Mouse (Mus musculus) right cerebral cortex, postnatal 10 days (tissue): ENCODE results near the gene Sowahd.
"Not testable (repeated sequence)": the region's sequence is repeated elsewhere in the genome, so short reads cannot be mapped to it uniquely, and the experiment has no call there.

Source experiments
- DNase-seq, 2 experiments: peaks; one replicate each; pipeline ENCODE4 v3.0.0; 2021; ENCODE audit warnings: low spot score in 2 of 2

Sowahd gene

DNA sequence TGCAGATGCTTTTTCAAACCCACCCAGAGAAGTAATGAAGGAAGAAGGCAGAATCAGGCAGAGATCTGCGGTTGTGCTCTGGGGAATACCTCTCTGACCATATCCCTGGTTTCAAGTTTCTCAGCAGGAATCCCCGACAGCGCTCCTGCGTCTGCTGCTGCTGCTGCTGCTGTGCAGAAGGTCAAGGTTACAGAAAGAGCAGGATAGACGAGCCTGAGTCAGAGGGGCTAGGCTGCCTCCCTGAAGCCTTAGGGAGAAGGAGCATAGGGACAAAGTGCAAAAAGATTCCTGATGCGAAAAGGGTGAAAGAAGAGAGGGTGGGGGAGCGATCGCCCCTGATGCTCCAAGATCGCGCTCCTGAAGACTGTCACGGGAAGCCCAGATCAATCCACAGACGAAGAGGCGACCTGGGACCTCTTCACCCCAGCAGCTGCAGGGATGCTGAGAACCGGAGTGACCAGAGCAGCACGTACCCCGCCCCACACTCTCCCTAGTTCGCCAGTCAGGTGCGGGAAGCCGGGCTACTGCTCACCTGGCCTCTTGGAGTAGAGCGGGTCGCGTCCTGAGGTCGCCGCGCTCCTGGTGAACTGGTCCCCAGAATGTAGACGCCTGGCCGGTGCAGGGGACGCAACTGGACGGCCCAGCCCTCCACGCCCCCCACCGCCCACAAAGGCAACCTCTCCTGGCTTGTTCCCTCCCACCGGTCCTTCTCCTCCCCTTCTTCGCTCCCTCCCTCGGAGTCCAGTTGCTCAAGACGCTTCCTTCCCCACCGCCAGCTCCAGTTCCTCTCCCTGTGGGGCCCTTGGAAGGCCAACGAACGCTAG, at the start of gene Sowahd:
Sowahd (plus strand) TSS at position 780 of the 824 bp plus-strand sequence.
- no peak for DNase-seq

DNA sequence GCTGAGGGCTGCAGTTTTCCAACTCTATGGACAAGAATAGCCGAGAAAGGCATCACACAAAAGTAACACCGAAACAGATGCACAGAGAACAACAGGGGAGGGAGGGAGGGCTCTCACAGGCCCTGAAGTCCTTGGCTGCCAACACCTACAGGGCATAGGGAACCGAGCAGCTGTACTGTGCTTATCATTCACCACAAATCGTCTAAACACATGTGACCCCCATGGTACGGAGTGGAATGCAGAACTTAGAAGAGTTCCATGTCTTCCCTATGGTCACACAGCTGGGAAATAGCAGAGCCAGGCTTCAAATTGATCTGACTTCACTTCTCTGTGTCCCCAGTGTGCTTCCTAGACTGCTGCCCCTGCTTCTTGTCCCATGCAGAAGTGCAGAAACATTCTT, 34.8 kb upstream of the Sowahd start:
- DNase-seq, result no peak

DNA sequence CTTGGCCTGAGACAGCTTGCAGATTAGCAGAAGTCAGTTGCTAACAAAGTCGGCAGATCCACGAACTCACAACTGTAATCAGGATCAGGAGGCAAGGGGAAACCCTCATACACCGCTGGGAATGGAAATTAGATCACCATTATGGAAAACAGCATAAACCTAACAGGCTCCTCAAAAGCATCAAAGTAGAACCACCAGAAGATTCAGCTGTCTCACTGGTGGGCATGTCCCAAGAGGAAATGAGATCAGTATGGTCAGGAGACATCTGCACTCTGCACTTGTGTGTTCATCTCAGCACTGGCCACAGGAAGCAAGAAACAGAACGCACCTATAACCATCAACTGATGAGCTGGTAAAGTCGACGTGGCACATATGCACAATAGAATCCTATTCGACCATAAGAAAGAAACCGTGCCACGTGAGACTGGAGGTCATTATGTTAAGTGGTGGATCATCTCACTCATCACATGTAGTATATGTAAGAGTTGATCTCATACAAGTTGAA, 30.4 kb upstream of the Sowahd start:
- DNase-seq, result no peak

DNA sequence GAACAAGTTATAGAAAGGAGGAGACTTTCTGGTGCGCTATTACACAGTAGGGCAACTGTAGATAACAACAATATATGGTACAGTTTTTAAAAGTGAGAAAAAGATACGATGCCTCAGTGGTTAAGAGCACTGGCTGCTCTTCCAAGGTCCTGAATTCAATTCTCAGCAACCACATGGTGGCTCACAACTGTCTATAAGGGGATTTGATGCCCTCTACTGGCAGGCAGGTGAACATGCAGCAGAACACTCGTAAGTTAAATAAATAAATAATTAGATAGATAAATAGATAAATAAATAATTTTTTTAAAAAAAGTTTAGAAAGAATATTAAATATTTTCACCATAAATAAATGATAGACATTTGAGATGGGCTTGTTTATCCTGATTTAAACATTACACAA, 29.6 kb upstream of the Sowahd start:
- no peak for DNase-seq

DNA sequence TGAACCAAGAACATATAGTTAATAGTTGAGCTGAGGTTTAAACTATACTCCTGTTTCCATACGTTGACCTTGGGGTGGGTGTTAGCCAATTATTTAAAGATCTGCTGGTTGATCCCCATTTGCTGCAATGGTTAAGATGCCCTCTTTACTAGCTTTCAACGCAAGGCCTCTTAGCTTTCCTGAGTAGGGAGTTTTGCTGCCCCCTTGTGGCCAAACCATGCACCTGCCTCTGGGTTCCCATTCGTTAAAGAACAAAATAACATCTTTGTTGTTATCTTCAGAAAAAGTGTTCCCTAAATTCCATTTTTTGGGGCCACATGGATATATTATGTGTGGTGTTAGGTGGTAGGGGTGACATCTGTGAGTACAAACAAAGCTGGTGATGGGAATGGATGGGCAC, 26.0 kb upstream of the Sowahd start:
- DNase-seq, result peak; percentile 40 to 70

DNA sequence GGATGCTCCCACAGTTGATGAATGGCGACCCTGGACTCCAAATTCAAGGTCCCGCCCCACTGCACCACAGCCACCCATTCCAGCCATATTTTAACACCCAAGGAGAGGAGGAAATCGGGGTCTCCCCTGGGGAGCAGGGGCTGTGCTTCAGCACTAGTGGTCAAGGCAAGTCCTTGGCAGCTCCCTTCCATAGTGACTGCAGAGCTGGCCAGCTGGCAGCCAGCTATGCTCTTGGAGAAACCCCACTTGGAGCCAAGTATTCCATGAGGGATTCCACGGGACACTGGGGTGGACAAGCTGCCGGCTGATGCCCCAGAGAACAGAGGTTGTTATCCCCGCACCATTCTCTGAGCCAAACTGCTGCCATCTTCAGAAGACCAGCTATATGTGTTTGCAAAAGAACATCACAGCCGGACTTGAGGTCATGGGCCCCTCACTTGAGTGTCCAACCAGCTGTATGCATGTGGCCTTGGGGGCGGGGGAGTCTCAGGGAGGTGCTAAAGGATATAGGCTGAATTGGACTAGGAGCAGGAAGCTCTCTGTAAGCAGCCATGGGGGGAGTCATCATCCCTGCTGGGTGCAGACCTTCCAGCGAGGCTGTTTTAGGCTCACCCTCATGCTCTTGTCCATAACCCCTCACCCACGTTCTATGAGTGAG, 24.9 kb upstream of the Sowahd start:
- DNase-seq, result peak; percentile 18 to 23

DNA sequence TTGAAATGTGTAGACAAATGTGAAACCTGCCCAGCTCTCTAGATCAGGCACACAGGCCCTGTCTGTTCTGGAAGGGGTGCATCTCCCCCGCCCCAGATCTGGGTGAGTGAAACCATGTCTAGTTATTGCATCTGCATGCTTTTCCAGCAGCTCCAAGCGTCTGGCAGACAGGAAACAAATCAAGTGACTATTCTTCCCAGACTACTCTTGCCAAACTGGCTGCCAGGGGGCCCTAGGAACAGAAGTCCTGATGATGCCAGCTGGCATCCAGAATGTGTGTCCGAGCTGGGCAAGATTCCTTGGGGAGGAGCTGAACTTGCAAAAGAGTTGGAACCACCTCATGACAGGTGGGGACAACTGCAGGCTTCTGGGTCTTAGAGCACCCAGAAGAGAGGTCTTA, 20.3 kb upstream of the Sowahd start:
- peak; percentile 64 to 68 for DNase-seq

DNA sequence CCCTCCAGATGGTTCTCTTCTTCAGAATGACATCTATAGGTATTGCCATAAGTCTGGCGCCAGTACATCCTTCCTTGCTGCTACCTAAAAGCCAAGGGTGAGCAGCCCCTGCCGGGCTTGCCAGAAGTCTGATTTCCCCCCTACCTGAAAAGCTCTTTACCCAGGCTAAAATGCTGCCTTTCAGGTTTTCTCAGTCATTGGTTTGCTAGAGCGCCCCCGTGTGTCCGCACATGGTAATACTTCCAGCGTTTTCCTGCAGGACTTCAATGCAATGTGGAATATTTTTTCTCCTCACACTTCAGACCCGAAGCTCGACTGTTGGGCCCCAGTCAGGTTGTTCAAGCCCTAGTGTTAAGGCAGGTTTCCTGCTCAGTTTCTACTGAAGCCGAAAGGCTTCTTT, 5.9 kb upstream of the Sowahd start:
- DNase-seq, result peak; percentile 37 to 76

DNA sequence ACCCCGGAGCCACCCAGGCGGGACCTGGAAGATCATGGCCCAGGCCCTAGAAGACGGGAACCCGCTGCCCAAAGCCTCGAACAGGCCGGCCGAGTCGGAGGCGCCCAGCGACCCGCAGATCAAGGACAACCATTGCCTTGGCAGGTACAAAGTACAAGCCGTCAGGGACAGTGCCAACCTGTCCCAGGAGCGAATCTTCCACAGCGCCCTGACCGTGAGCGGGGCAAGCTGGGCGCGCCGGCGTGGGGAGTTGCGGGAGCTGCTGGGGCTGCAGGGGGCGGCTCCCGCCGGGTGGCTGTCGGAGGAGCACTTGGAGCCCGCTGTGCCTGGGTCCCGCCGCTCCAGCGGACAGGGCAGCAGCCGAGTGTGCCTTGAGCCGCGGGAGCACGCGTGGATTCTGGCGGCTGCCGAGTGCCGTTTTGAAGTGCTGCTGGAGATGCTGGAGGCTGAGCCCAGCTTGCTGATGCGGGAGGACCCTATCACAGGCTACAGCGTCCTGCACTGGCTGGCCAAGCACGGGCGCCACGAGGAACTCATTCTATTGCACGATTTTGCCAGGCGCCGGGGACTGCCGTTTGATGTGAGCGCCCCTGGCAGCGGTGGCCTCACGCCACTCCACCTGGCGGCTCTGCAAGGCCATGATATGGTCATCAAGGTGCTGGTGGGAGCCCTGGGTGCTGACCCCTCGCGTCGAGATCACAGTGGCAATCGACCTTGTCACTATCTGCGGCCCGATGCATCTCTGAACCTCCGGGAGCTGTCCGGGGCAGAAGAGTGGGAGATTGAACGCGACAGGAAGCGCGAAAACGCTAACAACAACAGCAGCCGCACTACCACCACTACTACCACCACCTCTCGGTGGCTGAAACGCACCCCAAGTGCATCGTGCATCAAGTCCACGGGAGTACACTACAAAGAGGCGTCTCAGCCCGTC, 512 bp downstream of the Sowahd start:
- peak; percentile 18 to 19 for DNase-seq

DNA sequence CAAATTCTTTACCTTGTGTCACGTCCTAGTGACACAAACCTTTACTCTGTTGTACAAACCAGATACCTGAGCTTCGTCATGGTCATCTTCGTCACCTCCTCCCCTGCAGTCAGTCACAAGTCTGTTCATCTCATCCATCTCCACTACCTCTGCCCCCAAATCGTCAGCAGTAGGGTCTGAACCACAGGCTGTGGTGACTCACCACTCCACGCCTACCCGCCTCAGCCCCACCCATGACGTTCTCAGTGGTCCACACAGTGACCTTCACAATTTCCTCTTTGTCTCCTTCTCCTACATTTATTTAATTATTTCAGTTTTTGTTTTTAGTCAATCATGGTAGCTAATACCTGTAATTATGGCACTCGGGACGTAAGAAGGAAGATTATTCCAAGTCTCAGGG, 15.3 kb downstream of the Sowahd start:
- no peak for DNase-seq

DNA sequence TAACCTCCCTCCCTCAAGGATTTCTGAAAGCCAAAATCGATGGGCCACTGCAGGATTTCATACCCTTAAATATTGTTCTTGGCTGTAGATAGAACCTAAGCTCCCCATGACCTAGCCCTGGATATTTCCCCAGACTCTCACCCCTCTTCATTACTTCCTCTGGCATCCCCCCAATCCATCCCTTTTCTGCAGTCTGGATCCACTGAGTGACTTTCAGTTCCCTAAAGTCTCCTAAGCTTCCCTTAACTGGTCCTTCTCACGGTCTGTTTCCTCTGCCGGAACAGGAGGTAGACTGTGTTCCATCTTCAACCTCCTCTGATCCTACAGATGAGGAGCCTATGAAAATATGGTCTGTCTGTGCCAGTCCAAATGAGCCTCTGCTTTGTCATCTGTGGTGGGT, 18.7 kb downstream of the Sowahd start:
- no peak for DNase-seq

DNA sequence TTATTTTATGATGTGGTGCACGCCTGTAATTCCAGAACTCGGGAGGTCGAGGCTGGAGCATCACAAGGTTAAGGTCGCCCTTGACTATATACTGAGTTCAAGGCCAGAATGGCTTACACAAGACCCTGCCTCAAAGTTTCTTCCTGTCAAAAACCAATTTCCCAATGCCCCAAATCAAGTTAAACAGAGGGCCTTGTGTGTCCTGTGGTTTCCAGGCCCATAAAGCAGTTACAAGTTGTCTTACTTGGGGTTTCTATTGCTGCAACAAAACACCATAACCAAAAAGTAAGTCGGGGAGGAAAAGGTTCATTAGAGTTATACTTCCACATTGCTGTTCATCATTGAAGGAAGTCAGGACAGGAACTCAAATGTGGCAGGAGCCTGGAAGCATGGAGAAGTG, 20.1 kb downstream of the Sowahd start:
- DNase-seq, result no peak

DNA sequence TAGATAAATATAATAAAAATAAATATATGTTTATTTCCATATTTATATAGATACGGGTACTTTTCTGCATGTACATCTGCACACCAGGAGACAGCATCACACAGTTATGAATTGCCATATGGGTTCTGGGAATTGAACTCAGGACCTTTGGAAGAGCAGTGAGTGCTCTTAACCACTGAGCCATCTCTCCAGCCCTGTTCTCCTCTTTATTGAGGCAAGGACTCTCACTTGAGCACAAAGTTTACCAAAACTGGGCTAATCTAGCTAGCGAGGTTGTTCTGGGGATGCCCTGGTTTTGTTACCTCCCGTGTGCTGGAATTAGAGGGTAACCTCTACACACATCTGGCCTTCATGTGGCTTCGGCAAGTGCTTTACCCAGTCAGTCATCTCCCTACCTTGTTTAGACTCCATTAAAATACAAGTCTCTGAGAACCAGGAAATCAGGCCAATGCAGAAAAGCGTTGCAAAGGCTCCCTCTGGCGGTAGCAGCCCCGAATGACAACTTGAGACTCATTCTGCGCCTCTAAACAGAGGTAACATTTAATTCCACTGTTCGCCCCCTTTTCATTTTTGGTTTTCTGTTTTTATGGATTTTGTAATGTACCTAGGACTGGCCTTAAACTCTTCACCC, 25.7 kb downstream of the Sowahd start:
- DNase-seq, result peak; percentile 53 to 70

DNA sequence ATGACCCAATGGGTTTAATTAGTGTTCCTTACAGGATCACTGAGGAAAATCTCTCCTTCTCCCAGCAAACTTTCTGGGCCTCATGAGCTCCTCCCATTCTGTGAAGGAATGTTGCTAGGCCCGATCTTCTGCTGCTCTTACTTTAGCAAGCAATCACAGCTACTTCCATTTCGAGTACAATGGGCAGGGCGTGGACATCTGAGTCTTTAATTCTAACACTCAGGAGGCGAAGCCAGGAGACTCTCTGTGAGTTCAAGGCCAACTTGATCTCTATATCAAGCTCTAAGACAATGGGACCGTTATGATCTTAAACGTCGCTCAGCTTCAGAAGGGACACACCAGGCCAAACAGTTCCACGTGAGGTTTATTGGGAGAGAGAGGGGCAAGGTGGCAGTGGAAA, 28.0 kb downstream of the Sowahd start:
- DNase-seq, result no peak

DNA sequence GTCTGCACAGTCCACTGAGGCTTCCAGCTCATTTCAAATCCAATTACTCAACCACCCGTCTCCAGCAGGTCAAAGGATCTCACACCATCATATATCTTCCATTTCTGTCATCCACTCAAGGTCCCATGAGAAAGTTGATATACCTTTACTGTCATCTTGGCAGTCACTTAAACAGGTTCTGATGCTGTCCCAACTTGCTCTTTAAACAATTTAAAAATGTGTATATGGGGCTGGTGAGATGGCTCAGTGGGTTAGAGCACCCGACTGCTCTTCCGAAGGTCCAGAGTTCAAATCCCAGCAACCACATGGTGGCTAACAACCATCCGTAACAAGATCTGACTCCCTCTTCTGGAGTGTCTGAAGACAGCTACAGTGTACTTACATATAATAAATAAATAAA, 31.7 kb downstream of the Sowahd start:
- not testable (repeated sequence) for DNase-seq

DNA sequence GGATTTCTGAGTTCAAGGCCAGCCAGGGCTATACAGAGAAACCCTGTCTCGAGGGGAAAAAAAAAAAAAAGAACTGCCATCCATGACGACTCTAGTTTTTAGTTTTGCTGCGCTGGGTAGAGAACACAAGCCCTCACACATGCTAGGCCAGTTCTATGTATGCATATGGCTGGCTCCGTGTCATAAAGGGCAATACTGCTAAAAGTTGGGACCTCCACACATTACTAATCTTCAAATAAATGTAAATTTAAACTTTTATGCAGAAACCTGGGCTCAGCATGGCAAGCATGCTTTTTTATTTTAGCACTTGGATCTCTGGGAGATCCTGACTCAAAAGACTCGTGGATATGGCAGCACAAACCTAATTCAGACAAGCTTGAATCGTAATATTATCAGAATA, 32.5 kb downstream of the Sowahd start:
- DNase-seq, result no peak

DNA sequence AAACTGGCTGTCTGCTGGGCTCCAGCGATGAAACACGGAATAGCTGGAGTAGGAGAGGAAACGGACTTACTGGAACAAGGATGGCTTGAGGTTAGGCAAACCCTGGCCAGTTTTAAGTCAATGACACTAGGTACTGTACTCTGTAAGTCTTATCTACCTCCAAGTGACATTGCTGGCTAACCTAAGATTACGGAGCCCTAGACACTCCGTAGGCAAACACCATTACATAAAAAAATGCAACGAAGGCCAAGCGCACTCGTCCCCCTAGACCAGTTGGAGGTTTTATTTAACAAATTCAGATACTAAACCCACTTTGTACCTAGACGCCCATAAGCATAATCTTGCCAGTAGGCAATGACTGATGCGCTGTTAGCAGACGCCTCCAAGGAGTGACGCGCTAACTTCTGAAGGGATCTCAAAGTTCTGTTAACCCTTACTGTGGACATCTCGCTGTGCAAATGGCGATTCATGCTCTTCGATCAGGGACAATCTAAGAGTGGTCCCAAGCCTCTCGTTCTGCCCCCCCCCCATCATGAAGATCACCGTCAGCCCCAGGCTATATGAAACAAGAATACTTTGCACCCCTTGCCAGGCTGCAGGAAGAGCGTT, 35.8 kb downstream of the Sowahd start:
- peak in 1 of 2 experiments; percentile 49 for DNase-seq

DNA sequence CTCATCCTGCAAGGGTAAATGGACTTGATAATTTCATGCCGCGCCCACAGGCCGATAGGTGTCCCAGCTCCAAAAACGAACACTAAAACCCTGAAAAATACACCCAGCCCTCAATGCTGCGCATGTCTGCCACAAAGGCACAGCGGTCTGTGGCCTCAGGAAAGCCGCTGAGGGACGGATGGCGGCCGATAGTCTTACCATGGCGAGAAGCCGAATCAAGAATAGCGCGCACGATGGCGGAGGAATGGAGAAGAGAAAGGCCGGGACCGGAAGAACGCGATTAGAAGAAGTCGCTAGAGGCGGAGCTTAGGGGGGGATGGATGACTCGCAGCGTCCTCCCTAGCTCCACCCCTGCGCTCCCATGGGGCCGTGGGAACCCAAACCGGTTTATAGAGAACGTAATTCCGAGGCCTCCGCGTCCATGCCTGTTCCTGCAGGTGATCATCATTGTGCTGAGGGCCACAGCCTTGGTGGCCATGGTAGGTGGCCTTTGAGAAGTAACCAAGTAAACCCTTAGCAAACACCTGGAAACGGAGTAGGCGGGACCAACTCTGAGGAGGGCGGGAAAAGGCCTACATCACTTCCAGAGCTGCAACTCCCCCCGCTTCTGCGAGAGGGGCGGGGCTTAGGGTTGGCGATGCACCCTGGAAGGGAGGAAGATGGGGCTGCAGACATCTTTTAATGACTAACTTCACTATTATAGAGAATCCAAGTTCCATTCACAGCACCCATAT, 36.4 kb downstream of the Sowahd start, which contains the start of gene Rpl39:
Rpl39 (minus strand) TSS at position 476 of the 734 bp plus-strand sequence.
- DNase-seq, result peak; percentile 88 to 90

DNA sequence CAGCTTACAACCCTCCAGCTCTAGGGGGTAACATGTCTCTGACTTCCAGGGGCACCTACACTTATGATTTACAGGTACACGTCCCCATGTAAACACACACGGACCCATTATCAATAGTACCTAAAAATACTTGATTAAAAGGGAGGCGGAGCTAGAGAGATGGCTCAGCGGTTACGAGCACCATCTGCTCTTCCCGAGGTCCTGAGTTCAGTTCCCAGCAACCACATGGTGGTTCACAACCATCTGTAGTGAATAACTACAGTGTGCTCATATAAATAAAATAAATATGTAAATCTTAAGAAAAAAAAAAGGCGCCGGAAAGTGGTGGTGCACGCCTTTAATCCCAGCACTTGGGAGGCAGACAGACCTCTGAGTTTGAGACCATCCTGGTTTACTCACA, 37.0 kb downstream of the Sowahd start:
- DNase-seq, result no peak

DNA sequence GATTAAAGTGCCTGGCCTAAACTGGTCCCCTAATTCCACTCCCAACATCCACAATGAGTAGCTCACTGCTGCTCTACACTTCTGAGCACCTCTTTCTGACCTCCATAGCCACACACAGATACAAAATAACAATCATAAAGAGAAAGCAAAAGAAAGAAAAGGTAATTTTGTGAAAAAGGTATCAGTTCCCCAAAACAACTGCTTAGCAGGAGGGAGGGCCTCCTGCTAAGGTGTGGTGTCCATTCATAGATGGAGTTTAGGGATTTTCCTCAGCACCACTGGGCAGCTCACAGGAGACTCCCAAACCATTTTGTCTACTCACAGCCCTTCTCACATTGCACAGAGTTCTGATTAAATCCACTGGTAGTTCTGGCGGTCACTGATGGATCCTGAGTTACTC, 40.1 kb downstream of the Sowahd start:
- DNase-seq, result no peak
